Mouse (Mus musculus) 416B (cell line): ENCODE results near the gene Ces3b.
A peak's percentile ranks its signal among the peaks of the same experiment; 100 is the strongest.
"Not testable (repeated sequence)": the region's sequence is repeated elsewhere in the genome, so short reads cannot be mapped to it uniquely, and the experiment has no call there.

Experiments used
- DNase-seq: peaks from one replicate; pipeline ENCODE4 v3.0.0; 2011; ENCODE audit warnings: low read depth

The Ces3b gene

DNA sequence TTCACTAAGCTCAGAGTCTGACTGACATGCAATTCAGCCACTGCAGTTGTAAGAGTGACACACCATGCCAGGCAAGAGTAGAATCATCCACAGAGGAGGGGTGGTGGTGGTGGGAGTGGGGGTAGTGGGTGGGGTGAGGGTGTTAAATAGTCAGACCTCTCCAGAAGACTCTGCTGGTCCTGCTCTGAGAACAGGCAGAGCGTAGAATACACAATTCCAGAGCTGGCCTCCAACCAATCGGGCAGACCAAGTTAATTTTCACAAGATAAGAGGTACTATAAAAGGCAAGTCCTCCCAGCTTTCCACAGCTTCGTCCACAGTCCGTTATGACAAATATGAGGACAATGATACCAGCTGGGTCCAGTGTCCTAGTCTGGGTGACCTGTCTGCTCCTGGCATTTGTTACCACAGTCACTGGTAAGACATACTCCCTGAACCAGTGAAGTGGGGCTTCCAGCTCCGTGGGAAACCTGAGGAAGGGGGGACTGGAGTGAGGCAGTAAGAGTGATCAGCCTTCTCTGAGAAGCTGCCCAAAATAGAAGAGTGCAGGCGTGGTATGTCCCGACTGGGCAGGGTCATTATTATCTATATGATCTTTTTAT lies at the start of gene Ces3b:
Gene Ces3b (plus strand): TSS at position 305 of the 602 bp plus-strand sequence.
- DNase-seq: no peak

GRCm38 (mm10) chr8:105043510-105043909 lies 40.0 kb upstream of the Ces3b start:
- no peak for DNase-seq

GRCm38 (mm10) chr8:105045824-105046401 lies 37.6 kb upstream of the Ces3b start:
- no peak for DNase-seq

GRCm38 (mm10) chr8:105048371-105048854 lies 35.1 kb upstream of the Ces3b start, which contains the start of gene Ces3a:
Gene Ces3a, plus strand, starts transcription at chr8:105048601.
- no peak for DNase-seq

GRCm38 (mm10) chr8:105056211-105056610 lies 27.3 kb upstream of the Ces3b start:
- DNase-seq: no peak

DNA sequence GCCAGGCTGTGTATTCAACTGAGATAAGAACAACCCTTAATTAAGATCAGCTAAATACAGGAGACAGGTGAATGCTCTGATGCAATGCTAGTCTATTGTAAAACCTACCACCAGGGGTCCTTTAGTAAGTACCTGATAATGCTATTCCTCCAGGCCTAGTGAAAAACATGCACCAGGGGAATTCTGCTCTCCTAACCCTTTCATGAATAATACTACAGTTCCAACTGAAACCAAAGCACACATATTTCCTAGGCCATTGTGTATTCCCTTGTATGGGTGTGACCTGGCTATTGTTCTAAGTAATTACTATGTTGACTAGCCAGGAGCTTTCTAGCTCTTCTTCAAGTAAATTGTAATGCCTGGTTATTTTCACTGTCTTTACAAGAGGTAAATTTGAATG lies 23.5 kb upstream of the Ces3b start:
- no peak for DNase-seq

DNA sequence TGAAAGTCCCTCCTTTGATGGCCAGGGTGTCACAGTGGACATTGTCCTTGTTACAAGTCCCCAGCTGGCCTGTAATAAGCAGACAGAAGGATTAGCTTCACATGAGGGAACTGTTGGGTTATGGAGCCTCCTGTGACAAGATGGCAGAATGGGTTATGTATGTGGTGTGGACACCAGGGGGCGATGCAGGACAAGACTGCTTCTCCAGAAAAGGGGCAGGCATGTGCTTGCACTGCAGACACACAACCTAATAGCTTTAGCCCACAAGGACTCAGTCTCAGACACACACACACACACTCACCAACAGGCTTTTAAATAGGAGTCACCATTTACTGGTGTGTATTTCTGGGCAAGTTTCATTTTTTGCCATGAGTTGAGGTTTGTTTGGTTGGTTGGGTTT lies 16.8 kb upstream of the Ces3b start:
- DNase-seq: peak; percentile 81

GRCm38 (mm10) chr8:105067905-105068304 lies 15.6 kb upstream of the Ces3b start:
- DNase-seq: not testable (repeated sequence)

DNA sequence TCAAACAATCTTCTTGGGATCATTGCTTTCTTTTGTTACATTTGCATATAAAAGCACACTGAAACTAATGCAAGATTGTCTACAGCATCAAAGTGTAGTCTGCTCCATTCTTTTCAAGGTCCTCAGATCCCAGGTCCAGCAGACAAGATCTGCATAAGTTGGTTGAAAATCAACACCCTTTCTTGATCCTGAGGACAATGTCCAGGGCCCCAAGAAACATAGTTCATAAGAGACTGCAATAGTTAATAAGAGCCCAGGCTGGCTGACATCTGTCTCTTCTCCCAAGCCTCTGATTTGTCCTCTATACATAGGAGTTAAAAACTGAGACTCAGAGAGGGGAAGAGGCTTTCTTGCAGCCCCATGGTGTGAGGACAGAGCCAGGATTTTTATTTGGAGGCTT lies 14.6 kb upstream of the Ces3b start:
- no peak for DNase-seq

DNA sequence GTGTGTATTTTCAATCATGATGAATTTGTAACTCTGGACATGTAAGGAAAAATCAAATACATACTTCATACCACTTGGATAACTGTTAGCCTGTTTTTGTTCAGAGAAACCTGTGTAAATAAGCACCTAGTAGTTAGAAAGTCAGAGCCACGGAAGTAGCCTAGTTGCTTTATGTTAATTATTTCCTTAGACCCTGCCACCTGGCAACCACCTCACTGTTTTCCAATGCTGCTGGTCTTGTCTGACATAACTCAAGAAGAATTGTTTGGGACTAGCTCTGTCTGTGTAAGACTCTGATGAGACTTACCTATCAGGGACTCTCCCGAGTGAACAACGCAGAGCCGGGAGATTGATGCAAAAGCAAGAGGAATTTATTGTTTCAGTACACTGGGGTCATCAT lies 7.0 kb upstream of the Ces3b start:
- DNase-seq: no peak

DNA sequence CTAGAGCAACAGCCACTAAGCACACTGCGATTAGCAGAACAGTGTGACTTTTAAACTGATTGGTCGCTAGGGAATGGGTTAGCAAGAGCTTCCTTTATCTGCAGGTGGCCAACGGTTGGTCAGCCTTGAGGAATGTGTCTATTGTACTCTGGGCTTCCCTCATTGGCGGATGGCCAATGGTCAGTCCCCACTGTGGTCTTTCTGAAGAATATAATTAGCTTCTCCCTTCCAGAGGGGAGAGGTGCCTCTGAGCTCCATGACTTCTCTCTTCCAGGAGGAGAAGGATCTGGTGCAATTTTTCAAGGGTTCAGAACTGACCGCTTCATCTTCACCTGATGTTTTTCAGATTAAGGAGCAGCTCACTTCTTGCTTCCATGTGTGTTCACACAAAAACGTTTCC lies 6.5 kb upstream of the Ces3b start:
- DNase-seq: no peak

- DNase-seq: no peak
These were observed 5.0 kb upstream of the Ces3b start for GRCm38 (mm10) chr8:105078591-105078990.

DNA sequence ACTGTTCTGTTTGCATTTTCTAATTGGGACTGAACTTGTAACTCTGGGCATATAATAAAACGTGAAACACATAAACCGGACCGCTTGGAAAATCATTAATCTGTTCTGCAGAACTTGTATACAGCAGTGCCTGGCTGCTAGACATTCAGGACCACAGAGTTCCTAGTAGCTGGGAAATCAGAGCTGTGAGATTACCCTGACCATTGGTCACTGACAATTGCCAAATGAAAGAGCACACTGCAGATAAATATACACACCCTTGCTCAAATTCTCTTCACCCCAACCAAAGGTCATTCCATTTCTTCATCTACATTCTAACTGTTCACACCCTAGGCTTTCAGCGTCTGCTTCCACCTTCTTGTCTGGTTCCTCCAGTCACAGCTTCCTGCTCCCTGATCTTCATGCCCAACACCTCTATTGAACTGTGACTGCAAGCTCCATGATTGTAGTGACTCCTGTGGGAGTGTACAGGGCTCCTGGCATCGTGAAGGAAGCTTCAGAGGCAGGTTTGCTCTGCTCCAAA lies 2.7 kb upstream of the Ces3b start:
- no peak for DNase-seq

DNA sequence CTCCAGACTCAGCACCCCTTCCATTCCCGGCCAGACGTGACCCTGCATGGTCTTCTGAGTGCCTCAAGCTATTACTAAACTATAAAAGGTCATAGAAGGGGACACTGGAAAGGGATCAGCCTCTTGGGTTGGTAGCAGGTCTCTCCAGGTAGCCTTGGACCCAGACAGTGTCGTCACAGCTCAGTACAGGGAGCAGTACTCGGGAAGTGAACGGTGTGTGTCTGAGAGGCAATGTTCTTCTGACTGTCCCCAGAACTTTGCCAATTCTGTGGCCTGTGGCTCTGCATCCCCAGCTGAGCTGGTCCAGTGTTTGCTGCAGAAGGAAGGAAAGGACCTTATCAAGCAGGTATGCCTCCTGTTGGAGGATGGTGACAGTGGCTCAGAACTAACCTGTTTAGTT lies 4.6 kb downstream of the Ces3b start:
- DNase-seq: not testable (repeated sequence)

- DNase-seq: no peak
These were observed 5.0 kb downstream of the Ces3b start for GRCm38 (mm10) chr8:105088581-105088980.

DNA sequence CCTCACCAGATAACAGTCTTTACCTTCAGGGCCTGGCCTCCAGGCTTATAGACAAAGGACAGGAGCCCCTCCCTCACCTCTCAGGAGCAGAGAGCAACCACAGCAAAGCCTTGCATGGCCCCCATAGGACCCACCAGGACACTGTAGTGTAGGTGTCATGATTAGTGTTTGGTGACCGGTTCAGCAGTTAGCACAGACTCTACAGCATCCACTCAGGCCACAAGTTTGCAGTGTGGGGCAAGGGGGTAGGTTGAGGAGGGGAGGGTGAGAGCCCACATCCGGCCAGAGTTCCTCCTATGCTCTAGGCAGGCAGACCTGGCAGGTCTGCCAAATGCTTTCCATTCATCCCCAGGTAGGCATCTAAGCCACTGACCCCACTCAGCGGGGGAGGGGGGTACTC lies 10.4 kb downstream of the Ces3b start:
- no peak for DNase-seq

GRCm38 (mm10) chr8:105102101-105102785 lies 18.7 kb downstream of the Ces3b start:
- not testable (repeated sequence) for DNase-seq

GRCm38 (mm10) chr8:105103701-105104100 lies 20.1 kb downstream of the Ces3b start:
- not testable (repeated sequence) for DNase-seq

DNA sequence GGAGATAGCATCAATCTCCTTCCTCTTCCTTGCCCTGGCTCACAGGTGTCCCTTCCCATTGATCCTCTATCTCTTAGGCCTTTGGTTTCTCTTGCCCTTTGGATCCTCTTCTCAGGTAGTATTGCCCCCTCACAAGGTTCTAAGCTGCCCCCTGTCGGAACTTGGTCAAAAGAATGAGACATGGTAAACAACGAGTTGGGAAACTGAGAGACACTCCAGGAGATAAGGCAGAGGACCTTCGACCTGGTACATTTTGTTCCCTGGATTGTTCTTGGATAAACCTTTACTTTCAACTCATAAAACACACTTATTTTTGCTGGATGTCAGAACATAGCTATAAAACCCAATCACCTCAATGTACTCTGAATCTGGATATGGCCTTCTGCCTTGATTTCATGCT lies 20.7 kb downstream of the Ces3b start:
- DNase-seq: no peak

DNA sequence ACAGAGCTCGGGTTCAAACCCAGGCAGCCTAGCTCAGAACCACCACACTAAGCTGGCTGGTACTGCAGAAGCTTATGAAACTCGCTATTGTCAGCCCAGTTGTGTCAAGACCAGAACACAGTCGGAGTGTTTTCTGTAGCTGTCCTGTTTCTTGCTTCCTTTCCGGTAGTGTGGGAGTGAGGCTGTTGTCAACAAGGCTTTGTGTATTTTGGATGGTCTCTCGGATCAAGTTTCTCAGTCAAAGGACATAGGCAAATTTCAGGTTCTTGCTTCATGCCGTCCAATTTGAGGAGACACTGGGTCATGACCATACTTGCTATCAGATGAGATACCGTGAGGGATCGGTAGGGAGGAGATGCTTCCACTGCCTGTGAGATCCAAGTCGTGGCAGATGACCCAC lies 46.3 kb downstream of the Ces3b start:
- DNase-seq: no peak

- no peak for DNase-seq
These were observed 48.0 kb downstream of the Ces3b start, which contains the start of gene Ces4a for GRCm38 (mm10) chr8:105131509-105131908. Gene Ces4a, plus strand, starts transcription at chr8:105131800.

DNA sequence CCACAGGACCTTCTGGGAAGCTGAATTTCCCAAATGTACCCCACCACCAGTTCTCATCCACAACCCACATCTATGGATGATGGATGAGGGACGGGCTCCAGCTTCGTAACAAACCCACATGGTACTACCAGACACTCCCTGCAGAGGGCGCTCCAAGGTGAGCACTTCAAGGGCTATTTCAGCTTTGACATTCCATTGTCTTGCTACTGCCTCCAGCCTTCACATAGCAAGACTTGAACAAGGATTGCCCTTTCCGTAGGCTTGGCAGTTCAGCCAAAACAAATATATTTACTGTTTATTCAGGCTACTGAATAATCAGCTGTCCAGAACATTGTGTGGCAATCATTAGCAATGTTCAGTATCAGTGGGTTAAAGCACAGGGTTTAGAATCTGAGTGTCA lies 54.9 kb downstream of the Ces3b start:
- DNase-seq: peak; percentile 65

DNA sequence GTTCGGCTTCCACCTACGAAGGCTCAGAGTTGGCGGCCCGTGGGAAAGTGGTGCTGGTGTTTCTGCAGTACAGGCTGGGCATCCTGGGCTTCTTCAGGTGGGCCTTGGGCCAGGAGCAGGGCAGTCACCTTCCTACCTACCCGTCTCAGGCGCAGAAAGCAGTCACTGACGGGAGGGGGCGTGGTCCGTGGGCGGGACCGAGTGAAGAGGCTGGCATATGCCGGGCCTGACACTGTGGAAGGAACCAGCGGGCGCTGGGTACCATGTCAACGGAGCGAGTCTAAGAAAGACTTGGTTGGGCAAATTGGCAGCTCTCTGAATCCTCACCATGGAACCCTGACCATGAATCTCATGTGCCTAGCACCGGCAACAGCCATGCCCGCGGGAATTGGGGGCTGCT lies 58.8 kb downstream of the Ces3b start:
- DNase-seq: no peak
